18 mouse cellular contexts compared by ENCODE assay signal in the genomic region with DNA sequence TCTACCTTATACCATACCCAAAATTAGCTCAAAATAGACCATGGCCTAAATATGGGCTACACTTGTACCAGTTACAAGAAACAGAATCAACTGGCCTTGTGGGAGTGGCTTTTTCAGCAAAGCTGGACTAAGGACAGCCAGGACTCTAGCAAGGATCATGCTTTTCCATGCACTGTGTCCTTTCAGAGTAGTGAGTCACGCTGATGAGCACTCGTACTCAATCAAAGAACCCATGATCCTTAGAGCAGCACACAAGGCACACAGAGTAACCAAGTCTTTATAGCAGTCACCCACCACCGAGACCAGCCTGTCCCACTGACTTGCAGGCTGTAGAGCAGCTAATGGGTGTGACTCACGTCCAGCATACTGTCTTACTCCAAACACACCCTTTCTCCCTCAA. TPM values are rescaled to one million over a fixed set of nuclear protein-coding genes. Genes with fewer than 3 reads are reported as not detected.
DNase-seq lines count a peak whose midpoint lies in the region; ATAC-seq and TF ChIP-seq lines count a peak whose summit lies in the region.
"Had no signal": no experiment of that assay in that cellular context is flagged by ENCODE, and none has a peak within 500 bp of the region (broad histone marks: within the 10 kb centered on the region; RNA-seq: fewer than 3 reads in every experiment).

No protein-coding gene starts in this region.

- H3K27ac ChIP-seq in heart, embryonic 16.5 days (ENCODE audit: low read length), result peak overlapping the region; percentile 50
- H3K27ac ChIP-seq: hindbrain, embryonic 15.5 days; liver, embryonic 15.5 days; lung, embryonic 15.5 days; macrophage; neural tube, embryonic 15.5 days had no signal

- intact Hi-C loops in heart, postnatal 14 days (cut with DNase I), result no loop called here

- peaks cover 7% of the 10 kb centered on the region for H3K4me1 ChIP-seq in heart, embryonic 16.5 days (ENCODE audit: control insufficient read depth, insufficient read depth, low read length)
- H3K4me1 ChIP-seq: hindbrain, embryonic 15.5 days; liver, embryonic 15.5 days; lung, embryonic 15.5 days; neural tube, embryonic 15.5 days had no signal

- no peak for DNase-seq in heart, postnatal 14 days
- DNase-seq in 3T3-L1 (ENCODE audit: low read depth, low spot score), result peak; percentile 54
- peak; percentile 7 for DNase-seq in MN1 (ENCODE audit: low spot score)
- no peak for DNase-seq in left cerebral cortex, adult 8-10 months (ENCODE audit: low spot score in 2 of 2)
- DNase-seq in lung, postnatal 10 days, result no peak
- DNase-seq: cerebellum, adult 11-12 months; cerebellum, postnatal 14 days; right cerebral cortex, adult 18-20 months; right cerebral cortex, postnatal 4 days had no signal

- no peak overlapping the region for H3ac ChIP-seq in myocyte (ENCODE audit: control insufficient read depth, insufficient read length)

- no peaks in the 10 kb centered on the region for H3K27me3 ChIP-seq in heart, embryonic 16.5 days (ENCODE audit: control insufficient read depth, insufficient read depth, low read length)
- H3K27me3 ChIP-seq in myocyte (ENCODE audit: control insufficient read depth, insufficient read depth, insufficient read length), result no peaks in the 10 kb centered on the region
- H3K27me3 ChIP-seq: heart, embryonic 15.5 days; hindbrain, embryonic 15.5 days; liver, embryonic 15.5 days; lung, embryonic 15.5 days; neural tube, embryonic 15.5 days had no signal

- no peak for ATAC-seq in heart, embryonic 16.5 days (replicated peaks; ENCODE audit: extremely low read depth, insufficient read depth, low FRiP score)
- ATAC-seq: midbrain, embryonic 16.5 days had no signal

- H3K9ac ChIP-seq in heart, embryonic 16.5 days (ENCODE audit: low read length), result no peak overlapping the region
- H3K9ac ChIP-seq: heart, embryonic 15.5 days; hindbrain, embryonic 15.5 days; liver, embryonic 15.5 days; lung, embryonic 15.5 days; neural tube, embryonic 15.5 days had no signal

- WGBS in heart, embryonic 16.5 days, result 69% methylated on average over 4 of the region's 4 CpGs

- H3K9me3 ChIP-seq in heart, embryonic 16.5 days (replicated peaks; ENCODE audit: control insufficient read depth, low read length), result no peaks in the 10 kb centered on the region
- H3K9me3 ChIP-seq: heart, embryonic 15.5 days; hindbrain, embryonic 15.5 days; liver, embryonic 15.5 days; lung, embryonic 15.5 days; neural tube, embryonic 15.5 days had no signal

- no peak overlapping the region for H3K4me2 ChIP-seq in heart, embryonic 16.5 days (ENCODE audit: low read depth, low read length)
- H3K4me2 ChIP-seq in myocyte (ENCODE audit: low read depth), result peak overlapping the region; percentile 72
- H3K4me2 ChIP-seq: heart, embryonic 15.5 days; hindbrain, embryonic 15.5 days; liver, embryonic 15.5 days; lung, embryonic 15.5 days; neural tube, embryonic 15.5 days had no signal

- H3K4me3 ChIP-seq in heart, embryonic 16.5 days (ENCODE audit: low read length), result no peak overlapping the region
- H3K4me3 ChIP-seq in myocyte, result no peak overlapping the region
- H3K4me3 ChIP-seq: heart, embryonic 15.5 days; hindbrain, embryonic 15.5 days; liver, embryonic 15.5 days; lung, embryonic 15.5 days; neural tube, embryonic 15.5 days had no signal

- no peaks in the 10 kb centered on the region for H3K79me2 ChIP-seq in myocyte (ENCODE audit: control insufficient read depth, insufficient read depth)

- no peak for TF ChIP-seq POLR2A in myocyte (IDR thresholded peaks at IDR 0.05; ENCODE audit: insufficient read length, low read depth)

- H3K36me3 ChIP-seq in heart, embryonic 16.5 days (ENCODE audit: control insufficient read depth, insufficient read depth), result peaks cover 5% of the 10 kb centered on the region; the same call in 1 of the 2 replicates
- no peaks in the 10 kb centered on the region for H3K36me3 ChIP-seq in myocyte (ENCODE audit: control insufficient read depth, insufficient read depth)
- H3K36me3 ChIP-seq: liver, embryonic 15.5 days had no signal

TF ChIP-seq in myocyte, 11 proteins besides CTCF, POLR2A, EP300 and RAD21:
- TF ChIP-seq POLR2AphosphoS2 (IDR thresholded peaks at IDR 0.05; ENCODE audit: insufficient read length, low read depth) (peak; percentile 9), MYOD1 (IDR thresholded peaks at IDR 0.05; ENCODE audit: control insufficient read depth in 1 of 3, insufficient read length in 2 of 3, low read depth in 2 of 3) (peak in 1 of 3 experiments; percentile 17), MYOG (IDR thresholded peaks at IDR 0.05; ENCODE audit: control insufficient read depth in 1 of 3, insufficient read depth in 1 of 3, insufficient read length in 2 of 3, low read depth in 2 of 3) (no peak), TCF12 (IDR thresholded peaks at IDR 0.05; ENCODE audit: insufficient read depth, poor library complexity, severe bottlenecking) (no peak)
TF ChIP-seq in myocyte: peak in this region for 2.

RNA-seq across cellular contexts. Expression of gene Zfyve21, which starts 39.6 kb away (rescaled TPM):
- 111 and 124 TPM in 2 replicates for polyA plus RNA-seq in heart, embryonic 16.5 days (2015; fragmentation: Nextera tagmentation; extraction: Ambion mirVana)
- 10 to 100 TPM; 55.3 to 59.7 TPM for total RNA-seq in heart, postnatal 14 days (2021)
- 77.7 TPM for polyA plus RNA-seq in myocyte (2012; fragmentation: generic; extraction: Trizol)
- total RNA-seq in left cerebral cortex, adult 8-10 months (2022), result 10 to 100 TPM; 20.3 to 24.5 (median 21.7) TPM

RNA-seq across cellular contexts. Expression of gene Xrcc3, which starts 39.9 kb away (rescaled TPM):
- polyA plus RNA-seq in heart, embryonic 16.5 days (2015; fragmentation: Nextera tagmentation; extraction: Ambion mirVana), result 5.6 and 6.7 TPM in 2 replicates
- 1 to 10 TPM; 2.1 to 3.1 TPM for total RNA-seq in heart, postnatal 14 days (2021)
- 4.9 TPM for polyA plus RNA-seq in myocyte (2012; fragmentation: generic; extraction: Trizol)
- total RNA-seq in left cerebral cortex, adult 8-10 months (2022), result 1 to 10 TPM; 6.0 to 6.7 (median 6.4) TPM

RNA-seq across cellular contexts. Expression of gene Ppp1r13b, which starts 54.4 kb away (rescaled TPM):
- 11.2 and 13.6 TPM in 2 replicates for polyA plus RNA-seq in heart, embryonic 16.5 days (2015; fragmentation: Nextera tagmentation; extraction: Ambion mirVana)
- 10 to 100 TPM; 21.1 to 21.5 TPM for total RNA-seq in heart, postnatal 14 days (2021)
- 7.4 TPM for polyA plus RNA-seq in myocyte (2012; fragmentation: generic; extraction: Trizol)
- total RNA-seq in left cerebral cortex, adult 8-10 months (2022), result 10 to 100 TPM; 56.1 to 61.6 (median 58.2) TPM

Comparison
In these comparisons a context has a peak if more than half of its experiments do, and no peak if none do; other contexts are left out.
1. DNase-seq: peak in 3T3-L1 (single experiment) and MN1 (single experiment); none in heart, postnatal 14 days (0 of 2), left cerebral cortex, adult 8-10 months (0 of 2) and lung, postnatal 10 days (single experiment).